Mouse (Mus musculus) hindbrain, embryonic 12.5 days (tissue): ENCODE results near the gene C8a. TPM values are rescaled to one million over a fixed set of nuclear protein-coding genes. Genes with fewer than 3 reads are reported as not detected.

Source experiments
- ATAC-seq: fragments of 200-750 bp; cut with Nextera tagmentation; 2 replicates; pipeline ENCODE4 v1.8.0; 2017; ENCODE audit warnings: moderate TSS enrichment; ENCODE audit not compliant: low FRiP score
- H3K27ac ChIP-seq: fragments of 300-500 bp; sonication (generic); 2 replicates; pipeline ENCODE4 v1.5.1; 2016; ENCODE audit warnings: mild to moderate bottlenecking
- H3K27me3 ChIP-seq: fragments of 300-500 bp; sonication (generic); 2 replicates; pipeline ENCODE4 v1.6.1; 2016; ENCODE audit warnings: mild to moderate bottlenecking
- H3K36me3 ChIP-seq: fragments of 300-500 bp; sonication (generic); 2 replicates; pipeline ENCODE4 v1.6.1; 2016; ENCODE audit warnings: mild to moderate bottlenecking
- H3K4me1 ChIP-seq: fragments of 300-500 bp; sonication (generic); 2 replicates; pipeline ENCODE4 v1.6.1; 2016
- H3K4me2 ChIP-seq: fragments of 300-500 bp; sonication (generic); replicated peaks from 2 replicates; pipeline ENCODE4 v1.6.1; 2016; ENCODE audit warnings: mild to moderate bottlenecking
- H3K4me3 ChIP-seq: fragments of 300-500 bp; sonication (generic); 2 replicates; pipeline ENCODE4 v1.5.1; 2016; ENCODE audit warnings: mild to moderate bottlenecking
- H3K9ac ChIP-seq: fragments of 300-500 bp; sonication (generic); 2 replicates; pipeline ENCODE4 v1.6.1; 2016; ENCODE audit warnings: mild to moderate bottlenecking, moderate library complexity
- H3K9me3 ChIP-seq: fragments of 300-500 bp; sonication (generic); replicated peaks from 2 replicates; pipeline ENCODE4 v1.6.1; 2016; ENCODE audit warnings: mild to moderate bottlenecking
- WGBS: fragments of 180-500 bp; shearing (Covaris S2); methylation state at CpG from one replicate; pipeline ENCODE4 v1.1.7; 2016; 5-methylcytosine and 5-hydroxymethylcytosine counted together
- polyA plus RNA-seq: library from polyadenylated mRNA; unstranded; fragments of >200 nt; fragmentation: Nextera tagmentation; extraction: Ambion mirVana; gene quantifications from 2 replicates; pipeline ENCODE4 v1.2.1, GENCODE M21; 2016

The C8a gene
- polyA plus RNA-seq, 1 experiment from 2014 or later: not detected

DNA sequence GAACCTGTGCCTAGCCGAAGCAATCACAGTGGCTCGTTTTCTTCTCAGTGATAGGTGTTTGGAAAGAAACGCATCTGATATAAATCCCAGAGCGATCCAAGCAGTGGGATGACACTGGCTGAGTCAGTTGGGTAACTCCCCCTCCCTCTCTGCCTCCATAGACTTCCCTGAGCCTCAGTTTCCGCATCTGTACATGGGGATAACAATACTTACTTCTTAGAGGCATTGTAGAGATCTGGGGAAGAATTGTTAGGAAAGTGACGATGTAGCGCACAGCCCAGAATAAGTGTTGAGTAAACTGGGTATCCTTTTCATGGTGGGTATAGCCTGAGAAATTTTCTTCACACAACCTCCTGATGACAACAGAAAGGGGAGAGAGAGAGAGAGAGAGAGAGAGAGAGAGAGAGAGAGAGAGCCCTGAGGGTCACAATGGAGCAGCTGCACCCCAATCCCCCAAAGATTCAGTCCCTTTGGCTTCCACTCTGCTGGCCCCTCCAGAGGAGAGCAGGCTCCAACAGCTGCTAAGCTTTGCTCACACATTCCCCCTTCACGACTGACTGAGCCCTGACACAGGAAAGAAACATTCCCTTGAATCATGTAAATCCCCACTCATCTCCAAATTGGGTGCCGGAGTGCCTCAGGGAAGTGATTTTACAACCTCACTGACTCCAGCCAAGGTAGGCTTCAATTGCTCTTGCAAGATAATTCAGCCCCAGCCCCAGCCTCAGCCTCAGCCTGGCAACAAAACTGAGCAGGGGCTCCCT is 12.5 kb upstream of the C8a start:
- Histone ChIP-seq H3K9ac (no peak overlapping the region), H3K27me3 (no peaks in the 10 kb centered on the region), H3K4me1 (peaks cover 25% of the 10 kb centered on the region), H3K4me2 (no peak overlapping the region), H3K9me3 (no peaks in the 10 kb centered on the region), H3K36me3 (no peaks in the 10 kb centered on the region), H3K4me3 (no peak overlapping the region), H3K27ac (no peak overlapping the region; the same call in 1 of the 2 replicates)
- ATAC-seq: 0 out of 2 replicates have a peak, but pooled peaks have one; percentile 30
- 79% methylated on average over 9 of the region's 9 CpGs for WGBS

DNA sequence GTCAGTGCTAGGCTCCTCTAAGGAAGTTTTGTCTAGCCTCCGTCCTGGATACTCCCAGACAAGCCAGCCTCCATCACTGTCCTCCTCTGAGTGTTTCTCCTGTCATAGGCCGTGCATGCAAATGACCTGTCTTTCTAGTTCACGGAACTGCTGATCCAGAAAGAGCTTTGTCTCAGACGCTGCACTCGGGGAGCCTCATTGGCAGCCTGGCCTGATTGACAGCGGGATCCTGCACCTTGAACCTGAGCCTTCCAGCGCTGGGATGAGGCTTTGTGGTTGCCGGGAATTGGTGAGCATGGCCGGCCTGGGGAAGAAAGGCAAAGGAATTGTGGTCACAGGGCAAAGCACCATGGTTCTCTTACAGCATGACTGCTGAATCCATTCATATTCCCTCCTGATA is 11.3 kb upstream of the C8a start:
- Histone ChIP-seq H3K36me3 (no peaks in the 10 kb centered on the region), H3K27me3 (no peaks in the 10 kb centered on the region), H3K4me2 (no peak overlapping the region), H3K4me3 (no peak overlapping the region), H3K27ac (no peak overlapping the region), H3K9me3 (no peaks in the 10 kb centered on the region), H3K9ac (no peak overlapping the region), H3K4me1 (peaks cover 22% of the 10 kb centered on the region)
- 0 out of 2 replicates have a peak, but pooled peaks have one; percentile 21 for ATAC-seq
- 46% methylated on average over 9 of the region's 9 CpGs for WGBS

DNA sequence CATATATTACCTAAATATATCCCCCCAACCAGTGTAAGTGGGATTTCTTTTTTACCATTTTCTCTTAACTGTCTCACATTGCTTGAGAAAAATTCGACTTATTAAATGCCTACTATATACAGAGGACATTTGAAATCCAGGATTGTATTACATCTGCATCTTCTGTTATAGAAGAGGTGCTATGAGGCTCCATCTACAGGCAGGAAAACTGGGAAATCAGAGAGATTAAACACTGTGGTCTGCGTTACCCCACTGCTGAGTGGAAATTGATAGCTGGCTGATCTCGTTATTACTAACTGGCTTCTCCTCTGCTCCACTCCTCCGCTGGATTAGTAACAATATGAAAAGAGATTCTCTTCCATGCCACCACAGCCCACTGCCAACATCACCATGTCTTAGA is 366 bp downstream of the C8a start:
- Histone ChIP-seq H3K27ac (no peak overlapping the region), H3K36me3 (no peaks in the 10 kb centered on the region), H3K9me3 (no peaks in the 10 kb centered on the region), H3K4me1 (no peaks in the 10 kb centered on the region), H3K9ac (no peak overlapping the region), H3K4me2 (no peak overlapping the region), H3K4me3 (no peak overlapping the region), H3K27me3 (no peaks in the 10 kb centered on the region)
- 86% methylated on average over 4 of the region's 4 CpGs for WGBS
- ATAC-seq: no peak

DNA sequence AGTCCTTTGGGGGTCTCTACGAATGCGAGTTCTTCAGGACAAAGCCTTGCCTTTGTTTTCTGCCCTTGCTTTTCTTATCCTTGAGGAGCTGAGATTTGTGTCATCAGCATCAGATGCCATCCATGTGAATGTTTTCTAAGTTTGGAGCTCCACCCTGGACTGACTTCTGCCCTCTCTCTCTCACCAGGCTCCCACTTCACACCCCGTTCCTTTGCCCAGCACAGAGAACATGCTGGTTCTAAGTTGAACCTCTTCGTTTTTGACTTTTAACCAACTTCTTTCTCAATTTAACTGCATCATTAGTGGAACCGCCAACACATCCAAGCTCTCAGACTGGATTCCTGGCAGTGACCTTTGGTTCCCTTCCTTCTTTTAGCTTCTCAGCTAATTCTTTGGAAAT is 6.0 kb downstream of the C8a start:
- no peak overlapping the region for H3K27ac ChIP-seq
- no peak overlapping the region for H3K9ac ChIP-seq
- no peaks in the 10 kb centered on the region for H3K4me1 ChIP-seq
- H3K4me3 ChIP-seq: no peak overlapping the region
- no peaks in the 10 kb centered on the region for H3K27me3 ChIP-seq
- ATAC-seq: no peak
- H3K36me3 ChIP-seq: no peaks in the 10 kb centered on the region
- 87% methylated on average over 5 of the region's 5 CpGs for WGBS
- H3K9me3 ChIP-seq: no peaks in the 10 kb centered on the region
- no peak overlapping the region for H3K4me2 ChIP-seq

DNA sequence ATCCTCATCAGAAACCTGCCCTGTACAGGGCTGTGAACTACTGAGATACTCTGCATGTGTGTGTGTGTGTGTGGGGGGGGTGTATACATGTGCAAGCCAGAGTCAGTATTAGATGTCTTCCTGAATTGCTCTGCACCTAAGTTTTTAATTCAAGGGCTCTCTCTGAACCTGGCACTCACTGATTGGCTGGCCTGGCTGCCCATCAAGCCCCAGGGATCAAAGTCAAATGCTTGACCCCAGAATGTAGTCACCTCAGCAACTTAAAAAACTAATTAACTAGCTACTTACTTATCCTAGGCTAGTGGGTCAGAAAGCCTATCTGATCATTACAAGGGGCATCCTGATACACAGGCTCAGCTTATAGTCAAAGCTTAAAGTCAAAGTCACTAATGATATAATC is 6.6 kb downstream of the C8a start:
- Histone ChIP-seq H3K4me2 (no peak overlapping the region), H3K9me3 (no peaks in the 10 kb centered on the region), H3K4me3 (no peak overlapping the region), H3K4me1 (peaks cover 4% of the 10 kb centered on the region; the same call in 1 of the 2 replicates), H3K27ac (no peak overlapping the region), H3K36me3 (no peaks in the 10 kb centered on the region), H3K9ac (no peak overlapping the region), H3K27me3 (no peaks in the 10 kb centered on the region)
- no peak for ATAC-seq

DNA sequence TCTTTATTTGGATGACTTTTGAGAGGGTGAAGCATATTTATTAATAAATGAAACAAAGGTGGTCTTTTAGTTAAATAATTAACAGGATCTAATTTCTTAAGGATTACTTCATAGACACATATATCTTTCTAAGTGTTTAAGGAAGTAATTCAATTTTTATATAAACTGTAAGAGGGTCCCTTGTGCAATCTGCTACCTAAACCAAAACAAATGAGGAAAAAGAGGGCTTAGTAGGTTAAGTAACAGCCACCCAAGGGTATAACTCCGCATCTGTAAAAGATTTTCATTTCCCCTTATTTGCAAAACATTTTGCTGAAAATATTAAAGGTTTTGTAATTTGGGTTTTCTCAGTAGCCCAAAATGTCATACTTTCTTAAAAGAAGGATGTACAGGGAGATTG is 11.8 kb downstream of the C8a start:
- no peak for ATAC-seq
- H3K36me3 ChIP-seq: no peaks in the 10 kb centered on the region
- no peak overlapping the region for H3K4me3 ChIP-seq
- peaks cover 5% of the 10 kb centered on the region; the same call in 1 of the 2 replicates for H3K4me1 ChIP-seq
- H3K27me3 ChIP-seq: no peaks in the 10 kb centered on the region
- 98% methylated on average over 1 of the region's 1 CpGs for WGBS
- H3K9ac ChIP-seq: no peak overlapping the region
- no peak overlapping the region for H3K4me2 ChIP-seq
- no peaks in the 10 kb centered on the region for H3K9me3 ChIP-seq
- H3K27ac ChIP-seq: no peak overlapping the region

DNA sequence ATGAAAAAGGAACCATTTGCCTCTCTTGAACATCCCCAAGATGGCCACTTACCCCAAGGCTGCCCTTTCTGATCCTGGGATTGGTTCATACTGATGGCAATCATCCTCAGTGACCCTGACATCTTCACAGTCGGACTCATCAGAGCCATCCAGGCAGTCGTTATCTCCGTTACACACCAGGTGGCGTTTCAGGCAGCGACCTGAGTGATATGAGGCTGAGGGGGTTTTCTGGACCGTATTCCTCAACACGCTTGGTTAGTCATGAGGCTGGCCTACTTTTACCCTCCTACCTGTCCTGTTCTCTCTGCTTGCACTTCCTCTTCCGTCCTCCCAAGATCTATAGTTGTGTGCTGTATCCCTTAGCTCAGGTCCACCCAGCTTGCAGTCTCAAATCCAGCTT is 15.0 kb downstream of the C8a start:
- no peak overlapping the region for H3K4me2 ChIP-seq
- H3K27ac ChIP-seq: no peak overlapping the region
- H3K27me3 ChIP-seq: no peaks in the 10 kb centered on the region
- H3K4me3 ChIP-seq: no peak overlapping the region
- no peak for ATAC-seq
- peaks cover 5% of the 10 kb centered on the region; the same call in 1 of the 2 replicates for H3K4me1 ChIP-seq
- H3K9ac ChIP-seq: no peak overlapping the region
- no peaks in the 10 kb centered on the region for H3K9me3 ChIP-seq
- 84% methylated on average over 8 of the region's 8 CpGs for WGBS
- no peaks in the 10 kb centered on the region for H3K36me3 ChIP-seq

DNA sequence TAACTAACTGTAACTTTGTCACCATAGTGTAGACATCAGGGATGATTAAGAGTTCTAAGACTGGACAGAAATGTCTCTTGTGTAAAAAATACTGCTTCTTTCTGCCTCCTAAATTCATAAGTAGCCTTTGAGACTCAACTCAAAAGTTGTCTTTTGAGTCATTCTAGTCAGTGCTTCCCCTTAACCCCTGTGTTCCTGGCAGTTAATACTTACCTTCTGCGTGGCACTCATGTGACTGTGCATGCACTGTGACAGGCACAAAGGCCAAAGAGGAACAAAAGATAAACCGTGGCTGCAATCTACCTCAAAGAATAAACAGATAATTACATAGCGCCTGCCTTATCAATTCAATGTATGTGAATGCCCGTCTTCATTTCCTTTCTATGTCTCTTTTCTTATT is 18.4 kb downstream of the C8a start:
- 86% methylated on average over 4 of the region's 4 CpGs for WGBS
- no peaks in the 10 kb centered on the region for H3K36me3 ChIP-seq
- no peak overlapping the region for H3K4me3 ChIP-seq
- no peak for ATAC-seq
- H3K27me3 ChIP-seq: no peaks in the 10 kb centered on the region
- no peaks in the 10 kb centered on the region for H3K4me1 ChIP-seq
- H3K9ac ChIP-seq: no peak overlapping the region
- H3K9me3 ChIP-seq: no peaks in the 10 kb centered on the region
- H3K27ac ChIP-seq: no peak overlapping the region
- H3K4me2 ChIP-seq: no peak overlapping the region

DNA sequence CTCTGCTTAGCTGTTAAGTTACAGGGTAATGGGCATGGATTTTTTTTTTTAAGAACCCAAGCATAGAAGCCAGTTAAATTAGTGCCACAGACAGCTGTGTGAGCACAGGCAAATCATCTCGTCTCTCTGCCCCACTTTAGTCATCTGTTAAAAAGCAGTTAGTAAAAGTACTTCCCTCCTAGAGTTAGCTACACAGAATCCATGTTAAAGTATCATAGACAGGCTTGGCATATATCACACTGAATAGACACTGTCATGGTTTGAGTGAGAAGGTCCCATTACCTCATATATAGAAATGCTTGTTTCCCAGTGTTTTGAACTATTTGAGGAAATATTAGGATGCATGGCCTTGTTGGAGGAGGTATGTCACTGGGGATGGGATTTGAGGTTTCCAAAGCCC is 19.2 kb downstream of the C8a start, which contains the start of gene Gm17662:
TSS of gene Gm17662 (plus strand) at position 301 of the 400 bp plus-strand sequence.
- Histone ChIP-seq H3K9ac (no peak within 1 kb of the TSS), H3K27me3 (no peaks in the 10 kb centered on the region), H3K36me3 (no peaks in the 10 kb centered on the region), H3K4me3 (no peak within 1 kb of the TSS), H3K27ac (no peak within 1 kb of the TSS), H3K9me3 (no peaks in the 10 kb centered on the region), H3K4me1 (no peaks in the 10 kb centered on the region), H3K4me2 (no peak within 1 kb of the TSS)
- no peak for ATAC-seq
- 85% methylated on average over 1 of the region's 1 CpGs for whole genome bisulfite sequencing

DNA sequence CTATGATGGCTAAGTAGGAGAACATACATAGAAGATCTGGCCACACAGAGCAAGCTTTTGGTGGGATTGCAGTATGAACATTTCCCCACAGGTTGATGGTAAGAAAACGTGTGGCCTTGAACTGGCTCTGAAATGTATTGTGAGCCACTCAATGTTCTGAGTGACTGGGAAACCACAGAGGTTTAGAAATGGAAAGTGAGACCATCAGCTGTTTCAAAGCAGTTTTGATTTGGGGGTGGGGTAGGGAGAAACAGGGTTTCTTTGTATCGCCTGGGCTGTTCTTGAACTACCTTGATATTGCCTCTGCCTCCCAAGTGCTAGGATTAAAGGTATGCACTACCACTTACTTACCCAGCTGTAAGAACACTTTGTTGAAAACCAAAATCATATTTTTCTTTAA is 21.0 kb downstream of the C8a start:
- WGBS: 75% methylated on average over 2 of the region's 2 CpGs
- Histone ChIP-seq H3K4me3 (no peak overlapping the region), H3K9me3 (no peaks in the 10 kb centered on the region), H3K4me2 (no peak overlapping the region), H3K9ac (no peak overlapping the region), H3K36me3 (no peaks in the 10 kb centered on the region), H3K27ac (no peak overlapping the region), H3K27me3 (no peaks in the 10 kb centered on the region), H3K4me1 (no peaks in the 10 kb centered on the region)
- no peak for ATAC-seq

DNA sequence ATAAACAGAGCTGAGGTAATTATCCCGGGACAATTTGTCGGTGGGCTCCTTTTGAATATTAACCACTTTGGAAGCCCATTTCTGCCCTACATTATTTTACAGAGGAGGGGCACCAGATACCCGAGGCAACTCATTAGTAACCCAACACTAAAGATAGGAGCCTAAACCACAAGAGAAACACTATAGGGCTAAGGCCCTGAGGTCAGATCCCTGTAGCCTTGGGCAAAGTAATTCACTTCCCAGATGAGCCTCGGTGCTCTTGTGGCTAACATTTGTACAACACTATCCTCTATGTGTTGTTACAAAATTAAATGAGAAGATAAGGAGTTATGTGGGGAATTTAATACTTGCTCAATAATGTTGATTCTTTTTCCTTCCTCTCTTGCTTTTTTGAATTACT is 32.7 kb downstream of the C8a start:
- H3K9ac ChIP-seq: no peak overlapping the region
- no peak overlapping the region for H3K4me2 ChIP-seq
- 51% methylated on average over 4 of the region's 4 CpGs for WGBS
- H3K36me3 ChIP-seq: no peaks in the 10 kb centered on the region
- ATAC-seq: peak; percentile 67; the same call in 1 of the 2 replicates
- no peak overlapping the region for H3K4me3 ChIP-seq
- H3K9me3 ChIP-seq: no peaks in the 10 kb centered on the region
- H3K27ac ChIP-seq: no peak overlapping the region
- no peaks in the 10 kb centered on the region for H3K27me3 ChIP-seq
- no peaks in the 10 kb centered on the region for H3K4me1 ChIP-seq

DNA sequence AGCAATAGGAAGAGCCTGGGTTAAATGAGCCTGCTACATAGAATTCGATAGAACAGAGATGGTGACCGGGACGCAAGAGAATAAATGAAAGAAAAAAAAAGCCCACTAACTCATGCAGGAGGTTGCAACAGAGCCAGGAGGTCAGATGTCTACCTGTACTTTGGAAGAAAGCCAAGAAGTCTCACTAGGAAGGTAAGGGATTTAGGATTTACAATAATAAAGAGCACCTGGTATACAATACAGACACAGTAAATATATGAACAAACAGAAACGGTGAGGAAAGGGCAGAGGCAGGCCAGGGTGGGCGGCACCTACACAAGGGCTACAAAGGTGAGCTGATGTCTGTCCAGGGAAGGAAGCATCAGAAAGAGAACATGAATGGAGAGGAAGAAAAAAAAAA is 34.0 kb downstream of the C8a start:
- no peak overlapping the region for H3K9ac ChIP-seq
- H3K4me3 ChIP-seq: no peak overlapping the region
- H3K9me3 ChIP-seq: no peaks in the 10 kb centered on the region
- WGBS: 88% methylated on average over 5 of the region's 5 CpGs
- H3K4me1 ChIP-seq: no peaks in the 10 kb centered on the region
- no peak for ATAC-seq
- no peaks in the 10 kb centered on the region for H3K27me3 ChIP-seq
- H3K27ac ChIP-seq: no peak overlapping the region
- H3K4me2 ChIP-seq: no peak overlapping the region
- H3K36me3 ChIP-seq: no peaks in the 10 kb centered on the region

DNA sequence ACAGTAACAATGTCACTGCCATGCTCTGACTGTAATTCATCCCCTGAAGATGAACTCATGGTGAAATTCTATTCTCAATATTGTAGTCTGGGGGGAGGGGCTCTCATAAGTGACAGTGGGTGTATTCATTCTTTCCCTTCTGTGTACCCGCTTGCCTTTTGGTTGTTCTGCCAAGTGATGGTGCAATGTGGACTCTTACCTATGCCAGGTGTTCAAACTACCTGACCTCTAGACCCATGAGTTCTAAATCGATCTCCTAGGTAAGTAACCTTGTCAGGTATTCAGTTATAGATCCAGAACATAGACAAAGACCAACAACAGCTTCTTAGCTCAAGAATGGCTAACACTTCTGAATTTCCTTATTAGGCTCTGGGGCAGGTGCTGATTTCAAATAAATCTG is 37.9 kb downstream of the C8a start:
- peaks cover 12% of the 10 kb centered on the region for H3K4me1 ChIP-seq
- no peak overlapping the region for H3K27ac ChIP-seq
- no peaks in the 10 kb centered on the region for H3K27me3 ChIP-seq
- no peak overlapping the region for H3K4me2 ChIP-seq
- ATAC-seq: no peak
- H3K4me3 ChIP-seq: no peak overlapping the region
- H3K36me3 ChIP-seq: no peaks in the 10 kb centered on the region
- 96% methylated on average over 2 of the region's 2 CpGs for WGBS
- no peak overlapping the region for H3K9ac ChIP-seq
- no peaks in the 10 kb centered on the region for H3K9me3 ChIP-seq
